Mouse (Mus musculus) neural tube, embryonic 10.5 days (tissue): ENCODE data around the gene Eif4b.
A peak's percentile ranks its signal among the peaks of the same experiment; 100 is the strongest.

Experiments used
- DNase-seq: peaks from one replicate; pipeline ENCODE4 v3.0.0-alpha.2; 2017; ENCODE audit warnings: low spot score; ENCODE audit errors: extremely low spot score

The Eif4b gene

GRCm38 (mm10) chr15:102101672-102102541 is 28.3 kb downstream of the Eif4b start:
- no peak for DNase-seq

- peak; percentile 47 for DNase-seq
Observed at GRCm38 (mm10) chr15:102102548-102103121, 29.1 kb downstream of the Eif4b start.

- no peak for DNase-seq
Observed at GRCm38 (mm10) chr15:102103371-102103946, 29.9 kb downstream of the Eif4b start.

GRCm38 (mm10) chr15:102103947-102104555 is 30.5 kb downstream of the Eif4b start:
- peak; percentile 40 for DNase-seq

GRCm38 (mm10) chr15:102105360-102105759 is 31.8 kb downstream of the Eif4b start:
- DNase-seq = no peak

- DNase-seq = no peak
Observed at GRCm38 (mm10) chr15:102105764-102106730, 32.5 kb downstream of the Eif4b start.

GRCm38 (mm10) chr15:102106754-102107456 is 33.3 kb downstream of the Eif4b start:
- peak; percentile 51 for DNase-seq

GRCm38 (mm10) chr15:102107689-102108573 is 34.4 kb downstream of the Eif4b start:
- peak; percentile 67 for DNase-seq

GRCm38 (mm10) chr15:102108651-102109525 is 35.3 kb downstream of the Eif4b start:
- peak; percentile 63 for DNase-seq

GRCm38 (mm10) chr15:102110271-102110670 is 36.7 kb downstream of the Eif4b start:
- DNase-seq = no peak

GRCm38 (mm10) chr15:102110701-102111494 is 37.3 kb downstream of the Eif4b start:
- no peak for DNase-seq

GRCm38 (mm10) chr15:102111495-102111829 is 37.9 kb downstream of the Eif4b start:
- no peak for DNase-seq

GRCm38 (mm10) chr15:102112181-102112580 is 38.6 kb downstream of the Eif4b start:
- no peak for DNase-seq

- no peak for DNase-seq
Observed at GRCm38 (mm10) chr15:102112827-102113226, 39.3 kb downstream of the Eif4b start.

GRCm38 (mm10) chr15:102113674-102114073 is 40.1 kb downstream of the Eif4b start:
- no peak for DNase-seq

- no peak for DNase-seq
Observed at GRCm38 (mm10) chr15:102114651-102115260, 41.2 kb downstream of the Eif4b start.

- DNase-seq = no peak
Observed at GRCm38 (mm10) chr15:102115731-102116231, 42.2 kb downstream of the Eif4b start.
